Mouse (Mus musculus): ENCODE data around the gene Aff4. TPM values are rescaled to one million over a fixed set of nuclear protein-coding genes. Genes with fewer than 3 reads are reported as not detected.
A peak's percentile ranks its signal among the peaks of the same experiment; 100 is the strongest.
"Not testable (repeated sequence)": the region's sequence is repeated elsewhere in the genome, so short reads cannot be mapped to it uniquely, and the experiment has no call there.

Aff4 gene
- total RNA-seq, 2 experiments from 2014 or later: 127 to 129 TPM

GRCm38 (mm10) chr11:53426914-53427313 is 76.3 kb downstream of the Aff4 start:
- intact Hi-C loops (cut with DNase I); DNase-seq: not testable (repeated sequence)

GRCm38 (mm10) chr11:53427993-53428715 is 77.5 kb downstream of the Aff4 start:
- DNase-seq: no peak
- intact Hi-C loops (cut with DNase I): no loop called here

- intact Hi-C loops (cut with DNase I): no loop called here
- no peak for DNase-seq
These were observed 78.1 kb downstream of the Aff4 start for GRCm38 (mm10) chr11:53428716-53429057.

- no peak for DNase-seq
These were observed 78.5 kb downstream of the Aff4 start for GRCm38 (mm10) chr11:53429182-53429581.

GRCm38 (mm10) chr11:53430300-53430669 is 79.7 kb downstream of the Aff4 start:
- DNase-seq: no peak
- intact Hi-C loops (cut with DNase I): no loop called here

More at GRCm38 (mm10) chr11:53429182-53429581, 78.5 kb downstream of the Aff4 start:
- intact Hi-C loops (cut with DNase I): no loop called here

- DNase-seq: peak; percentile 98
- intact Hi-C loops (cut with DNase I): no loop called here
These were observed 80.2 kb downstream of the Aff4 start, which contains the start of the genes Uqcrq and Gdf9 for GRCm38 (mm10) chr11:53430670-53431346. Uqcrq (minus strand) TSS chr11:53430831. Gdf9 (plus strand) TSS chr11:53431023.

- intact Hi-C loops (cut with DNase I): no loop called here
- no peak for DNase-seq
These were observed 80.9 kb downstream of the Aff4 start for GRCm38 (mm10) chr11:53431347-53432056.

- intact Hi-C loops (cut with DNase I): no loop called here
- no peak for DNase-seq
These were observed 82.4 kb downstream of the Aff4 start for GRCm38 (mm10) chr11:53433057-53433456.

- intact Hi-C loops (cut with DNase I): no loop called here
- no peak for DNase-seq
These were observed 84.9 kb downstream of the Aff4 start for GRCm38 (mm10) chr11:53435504-53435903.

GRCm38 (mm10) chr11:53436338-53436737 is 85.7 kb downstream of the Aff4 start:
- intact Hi-C loops (cut with DNase I): no loop called here
- no peak for DNase-seq

- peak in 1 of 2 experiments; percentile 36 for DNase-seq
- intact Hi-C loops (cut with DNase I): no loop called here
These were observed 91.3 kb downstream of the Aff4 start for GRCm38 (mm10) chr11:53441921-53442320.

- DNase-seq: peak in 1 of 2 experiments; percentile 40
- intact Hi-C loops (cut with DNase I): no loop called here
These were observed 93.2 kb downstream of the Aff4 start for GRCm38 (mm10) chr11:53443861-53444260.

GRCm38 (mm10) chr11:53445562-53445961 is 94.9 kb downstream of the Aff4 start:
- intact Hi-C loops (cut with DNase I): no loop called here
- no peak for DNase-seq

GRCm38 (mm10) chr11:53446183-53446582 is 95.5 kb downstream of the Aff4 start:
- DNase-seq: no peak
- intact Hi-C loops (cut with DNase I): no loop called here

- intact Hi-C loops (cut with DNase I): no loop called here
- no peak for DNase-seq
These were observed 97.4 kb downstream of the Aff4 start for GRCm38 (mm10) chr11:53447996-53448395.

GRCm38 (mm10) chr11:53448529-53448928 is 97.9 kb downstream of the Aff4 start:
- peak; percentile 81 to 88 for DNase-seq

GRCm38 (mm10) chr11:53450070-53450705 is 99.6 kb downstream of the Aff4 start:
- no peak for DNase-seq
- intact Hi-C loops (cut with DNase I): no loop called here

More at GRCm38 (mm10) chr11:53448529-53448928, 97.9 kb downstream of the Aff4 start:
- intact Hi-C loops (cut with DNase I): no loop called here

- intact Hi-C loops (cut with DNase I): no loop called here
These were observed 100.7 kb downstream of the Aff4 start for GRCm38 (mm10) chr11:53451361-53451760.

GRCm38 (mm10) chr11:53452396-53452795 is 101.8 kb downstream of the Aff4 start:
- intact Hi-C loops (cut with DNase I): no loop called here
- no peak for DNase-seq

More at GRCm38 (mm10) chr11:53451361-53451760, 100.7 kb downstream of the Aff4 start:
- DNase-seq: no peak

- no peak for DNase-seq
- intact Hi-C loops (cut with DNase I): no loop called here
These were observed 102.4 kb downstream of the Aff4 start for GRCm38 (mm10) chr11:53453031-53453430.
